16 mouse cellular contexts compared by ENCODE assay signal in the genomic region with DNA sequence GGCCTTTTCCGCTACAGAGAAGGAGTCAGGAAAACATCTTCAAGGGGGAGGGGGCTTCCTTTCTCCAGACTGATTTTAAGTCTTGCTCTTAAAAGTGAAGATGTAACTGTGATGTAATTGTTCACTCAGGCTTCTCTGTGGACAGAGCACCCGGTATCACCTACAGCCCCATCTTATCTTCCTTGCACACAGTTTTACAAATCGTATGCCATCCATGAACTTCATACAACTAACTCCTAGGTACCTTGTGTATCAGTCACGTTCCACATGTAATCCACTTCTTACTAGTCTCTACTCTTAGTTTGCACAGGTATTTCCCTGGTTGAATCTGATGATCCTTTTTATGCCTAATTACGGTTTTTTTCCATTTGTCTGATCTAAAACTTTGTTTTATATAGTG. TPM values are rescaled to one million over a fixed set of nuclear protein-coding genes. Genes with fewer than 3 reads are reported as not detected.
DNase-seq lines count a peak whose midpoint lies in the region; ATAC-seq and TF ChIP-seq lines count a peak whose summit lies in the region.
"Had no signal": no experiment of that assay in that cellular context is flagged by ENCODE, and none has a peak within 500 bp of the region (broad histone marks: within the 10 kb centered on the region; RNA-seq: fewer than 3 reads in every experiment).

No protein-coding gene starts in this region.

- H3K36me3 ChIP-seq in stomach, embryonic 15.5 days, result no peaks in the 10 kb centered on the region
- no peaks in the 10 kb centered on the region for H3K36me3 ChIP-seq in stomach, postnatal 0 days (ENCODE audit: control insufficient read depth, insufficient read depth, low read length)
- no peaks in the 10 kb centered on the region for H3K36me3 ChIP-seq in liver, embryonic 13.5 days
- H3K36me3 ChIP-seq in liver, postnatal 0 days (replicated peaks; ENCODE audit: insufficient read depth, low read length), result no peaks in the 10 kb centered on the region
- H3K36me3 ChIP-seq in kidney, adult 2 months (ENCODE audit: control insufficient read depth, insufficient read depth, low read length), result no peaks in the 10 kb centered on the region
- H3K36me3 ChIP-seq in hindbrain, embryonic 10.5 days, result no peaks in the 10 kb centered on the region
- H3K36me3 ChIP-seq: embryonic facial prominence, embryonic 12.5 days; forebrain, embryonic 15.5 days; heart, embryonic 12.5 days; hindbrain, embryonic 15.5 days had no signal

- no peak overlapping the region for H3K27ac ChIP-seq in stomach, embryonic 15.5 days
- H3K27ac ChIP-seq in stomach, postnatal 0 days (replicated peaks), result no peak overlapping the region
- H3K27ac ChIP-seq in liver, embryonic 13.5 days, result no peak overlapping the region
- H3K27ac ChIP-seq in liver, postnatal 0 days (ENCODE audit: low read depth), result no peak overlapping the region
- H3K27ac ChIP-seq in kidney, adult 2 months (ENCODE audit: insufficient read depth, low read depth, low read length), result no peak overlapping the region
- H3K27ac ChIP-seq in hindbrain, embryonic 10.5 days, result no peak overlapping the region
- H3K27ac ChIP-seq: embryonic facial prominence, embryonic 12.5 days; forebrain, embryonic 15.5 days; hindbrain, embryonic 15.5 days had no signal

- H3K4me1 ChIP-seq in stomach, embryonic 15.5 days, result no peaks in the 10 kb centered on the region
- H3K4me1 ChIP-seq in stomach, postnatal 0 days (replicated peaks; ENCODE audit: control insufficient read depth, insufficient read depth), result no peaks in the 10 kb centered on the region
- H3K4me1 ChIP-seq in liver, embryonic 13.5 days (replicated peaks), result peaks cover 26% of the 10 kb centered on the region
- peaks cover 18% of the 10 kb centered on the region for H3K4me1 ChIP-seq in liver, postnatal 0 days (ENCODE audit: insufficient read depth)
- H3K4me1 ChIP-seq in kidney, adult 2 months (ENCODE audit: control insufficient read depth, insufficient read depth, low read length), result no peaks in the 10 kb centered on the region
- peaks cover 13% of the 10 kb centered on the region for H3K4me1 ChIP-seq in hindbrain, embryonic 10.5 days (replicated peaks)
- H3K4me1 ChIP-seq: embryonic facial prominence, embryonic 12.5 days; forebrain, embryonic 15.5 days; hindbrain, embryonic 15.5 days had no signal

- TF ChIP-seq EP300 in stomach, postnatal 0 days (optimal IDR thresholded peaks at IDR 0.05), result no peak
- peak; percentile 82 for TF ChIP-seq EP300 in liver, postnatal 0 days (IDR thresholded peaks at IDR 0.05; ENCODE audit: low read depth)

- no peak for TF ChIP-seq POLR2A in kidney, adult 2 months (IDR thresholded peaks at IDR 0.05; ENCODE audit: low read depth, low read length)

- DNase-seq in stomach, postnatal 0 days (ENCODE audit: low spot score), result no peak
- no peak for DNase-seq in liver, embryonic 13.5 days
- DNase-seq in liver, postnatal 0 days, result no peak
- no peak for DNase-seq in kidney, adult 2 months
- DNase-seq in hindbrain, embryonic 10.5 days (ENCODE audit: low spot score), result no peak
- DNase-seq in gastrocnemius, postnatal 14 days, result no peak
- DNase-seq: adrenal gland, adult 2 months; adrenal gland, postnatal 25 days; cerebellum, adult 2 months; cerebellum, postnatal 10 days; gastrocnemius, postnatal 10 days had no signal

- no peak overlapping the region for H3K4me3 ChIP-seq in stomach, embryonic 15.5 days (replicated peaks)
- H3K4me3 ChIP-seq in stomach, postnatal 0 days (ENCODE audit: low read depth, low read length), result no peak overlapping the region
- H3K4me3 ChIP-seq in liver, embryonic 13.5 days (replicated peaks), result no peak overlapping the region
- no peak overlapping the region for H3K4me3 ChIP-seq in liver, postnatal 0 days (ENCODE audit: low read depth, low read length)
- H3K4me3 ChIP-seq in kidney, adult 2 months (ENCODE audit: insufficient read depth, low read depth, low read length), result no peak overlapping the region
- H3K4me3 ChIP-seq in hindbrain, embryonic 10.5 days, result no peak overlapping the region
- H3K4me3 ChIP-seq: embryonic facial prominence, embryonic 12.5 days; forebrain, embryonic 15.5 days; heart, embryonic 12.5 days; hindbrain, embryonic 15.5 days had no signal

- intact Hi-C loops in gastrocnemius, postnatal 14 days (cut with DNase I; ENCODE audit: low total_unique reads), result no loop called here

- H3K27me3 ChIP-seq in stomach, embryonic 15.5 days (replicated peaks), result no peaks in the 10 kb centered on the region
- H3K27me3 ChIP-seq in stomach, postnatal 0 days (ENCODE audit: control insufficient read depth, insufficient read depth, low read length), result no peaks in the 10 kb centered on the region
- H3K27me3 ChIP-seq in liver, embryonic 13.5 days, result no peaks in the 10 kb centered on the region
- H3K27me3 ChIP-seq in liver, postnatal 0 days (ENCODE audit: insufficient read depth, low read length), result no peaks in the 10 kb centered on the region
- H3K27me3 ChIP-seq in kidney, adult 2 months (replicated peaks; ENCODE audit: control insufficient read depth, insufficient read depth, low read length), result no peaks in the 10 kb centered on the region
- H3K27me3 ChIP-seq in hindbrain, embryonic 10.5 days (ENCODE audit: insufficient read depth, poor library complexity, severe bottlenecking), result no peaks in the 10 kb centered on the region
- H3K27me3 ChIP-seq: embryonic facial prominence, embryonic 12.5 days; forebrain, embryonic 15.5 days; heart, embryonic 12.5 days; hindbrain, embryonic 15.5 days had no signal

- H3K9ac ChIP-seq in stomach, embryonic 15.5 days, result no peak overlapping the region
- no peak overlapping the region for H3K9ac ChIP-seq in stomach, postnatal 0 days (ENCODE audit: low read length)
- H3K9ac ChIP-seq in liver, embryonic 13.5 days, result no peak overlapping the region
- H3K9ac ChIP-seq in liver, postnatal 0 days (replicated peaks), result no peak overlapping the region
- H3K9ac ChIP-seq: embryonic facial prominence, embryonic 12.5 days; forebrain, embryonic 15.5 days; heart, embryonic 12.5 days; hindbrain, embryonic 15.5 days had no signal

- no peaks in the 10 kb centered on the region for H3K9me3 ChIP-seq in stomach, embryonic 15.5 days
- no peaks in the 10 kb centered on the region for H3K9me3 ChIP-seq in stomach, postnatal 0 days (ENCODE audit: control insufficient read depth, low read length)
- H3K9me3 ChIP-seq in liver, embryonic 13.5 days (replicated peaks), result no peaks in the 10 kb centered on the region
- H3K9me3 ChIP-seq in liver, postnatal 0 days (ENCODE audit: low read length), result no peaks in the 10 kb centered on the region
- no peaks in the 10 kb centered on the region for H3K9me3 ChIP-seq in hindbrain, embryonic 10.5 days
- H3K9me3 ChIP-seq: embryonic facial prominence, embryonic 12.5 days; forebrain, embryonic 15.5 days; heart, embryonic 12.5 days; hindbrain, embryonic 15.5 days had no signal

- peak; percentile 63; the same call in 1 of the 2 replicates for ATAC-seq in stomach, embryonic 15.5 days (ENCODE audit: insufficient read depth, low FRiP score, low read depth)
- no peak for ATAC-seq in stomach, postnatal 0 days (ENCODE audit: low FRiP score, low TSS enrichment)
- ATAC-seq in liver, embryonic 13.5 days (ENCODE audit: low read depth), result peak; percentile 92
- ATAC-seq in liver, postnatal 0 days, result peak; percentile 68
- ATAC-seq: forebrain, embryonic 15.5 days had no signal

- TF ChIP-seq CTCF in stomach, postnatal 0 days (IDR thresholded peaks at IDR 0.05; ENCODE audit: low read depth), result no peak
- TF ChIP-seq CTCF in liver, postnatal 0 days (IDR thresholded peaks at IDR 0.05; ENCODE audit: low read depth), result no peak
- TF ChIP-seq CTCF in kidney, adult 2 months (conservative IDR thresholded peaks at IDR 0.05; ENCODE audit: insufficient read depth, insufficient read length, low read depth, low read length), result no peak

- H3K4me2 ChIP-seq in stomach, embryonic 15.5 days, result no peak overlapping the region
- H3K4me2 ChIP-seq in stomach, postnatal 0 days (replicated peaks; ENCODE audit: low read depth), result no peak overlapping the region
- no peak overlapping the region for H3K4me2 ChIP-seq in liver, embryonic 13.5 days
- H3K4me2 ChIP-seq in liver, postnatal 0 days (ENCODE audit: low read depth, low read length), result no peak overlapping the region
- H3K4me2 ChIP-seq: embryonic facial prominence, embryonic 12.5 days; forebrain, embryonic 15.5 days; heart, embryonic 12.5 days; hindbrain, embryonic 15.5 days had no signal

- 76% methylated on average over 5 of the region's 5 CpGs for WGBS in stomach, embryonic 15.5 days
- WGBS in stomach, postnatal 0 days, result 79% methylated on average over 5 of the region's 5 CpGs
- WGBS in liver, embryonic 13.5 days (ENCODE audit: insufficient replicate concordance), result 24% methylated on average over 5 of the region's 5 CpGs
- WGBS in liver, postnatal 0 days (ENCODE audit: insufficient replicate concordance), result 42% methylated on average over 5 of the region's 5 CpGs
- 86% methylated on average over 5 of the region's 5 CpGs for WGBS in kidney, adult 2 months
- 91% methylated on average over 5 of the region's 5 CpGs for WGBS in hindbrain, embryonic 10.5 days

RNA-seq across cellular contexts. Expression of a gene that starts 10.9 kb away (rescaled TPM):
- 4.9 and 6.5 TPM in 2 replicates for polyA plus RNA-seq in stomach, embryonic 15.5 days (2015; fragmentation: Nextera tagmentation; extraction: Ambion mirVana)
- 1.3 TPM in 2 replicates for polyA plus RNA-seq in stomach, postnatal 0 days (2015; fragmentation: Nextera tagmentation; extraction: Ambion mirVana)
- polyA plus RNA-seq in liver, embryonic 13.5 days (2015; fragmentation: Nextera tagmentation; extraction: Ambion mirVana), result 24.8 and 30.1 TPM in 2 replicates
- 8.3 and 10.2 TPM in 2 replicates for polyA plus RNA-seq in liver, postnatal 0 days (2015; fragmentation: Nextera tagmentation; extraction: Ambion mirVana)
- polyA plus RNA-seq in kidney, adult 2 months (2012; rRNA removed), result 0.95 and 1.9 TPM in 2 replicates
- polyA plus RNA-seq in hindbrain, embryonic 10.5 days (2016; fragmentation: Nextera tagmentation; extraction: Ambion mirVana), result 5.7 and 9.7 TPM in 2 replicates
- total RNA-seq in gastrocnemius, postnatal 14 days (2021), result 1 to 10 TPM; 2.9 to 3.9 TPM
